Mouse (Mus musculus) cortical plate, adult 2 months (tissue): ENCODE measurements around the gene Chst15.

Experiments used
- CTCF ChIP-seq: fragments of 200-500 bp; IDR thresholded peaks from 2 replicates; pipeline ENCODE4 v1.5.1; 2011; ENCODE audit warnings: mild to moderate bottlenecking, control low read depth, low read length; ENCODE audit not compliant: insufficient read depth; ENCODE audit errors: extremely low read depth
- POLR2A ChIP-seq: fragments of 200-500 bp; IDR thresholded peaks from 2 replicates; pipeline ENCODE4 v1.6.1; 2011; ENCODE audit warnings: mild to moderate bottlenecking, low read length, control low read depth; ENCODE audit not compliant: insufficient read depth; ENCODE audit errors: extremely low read depth

DNA sequence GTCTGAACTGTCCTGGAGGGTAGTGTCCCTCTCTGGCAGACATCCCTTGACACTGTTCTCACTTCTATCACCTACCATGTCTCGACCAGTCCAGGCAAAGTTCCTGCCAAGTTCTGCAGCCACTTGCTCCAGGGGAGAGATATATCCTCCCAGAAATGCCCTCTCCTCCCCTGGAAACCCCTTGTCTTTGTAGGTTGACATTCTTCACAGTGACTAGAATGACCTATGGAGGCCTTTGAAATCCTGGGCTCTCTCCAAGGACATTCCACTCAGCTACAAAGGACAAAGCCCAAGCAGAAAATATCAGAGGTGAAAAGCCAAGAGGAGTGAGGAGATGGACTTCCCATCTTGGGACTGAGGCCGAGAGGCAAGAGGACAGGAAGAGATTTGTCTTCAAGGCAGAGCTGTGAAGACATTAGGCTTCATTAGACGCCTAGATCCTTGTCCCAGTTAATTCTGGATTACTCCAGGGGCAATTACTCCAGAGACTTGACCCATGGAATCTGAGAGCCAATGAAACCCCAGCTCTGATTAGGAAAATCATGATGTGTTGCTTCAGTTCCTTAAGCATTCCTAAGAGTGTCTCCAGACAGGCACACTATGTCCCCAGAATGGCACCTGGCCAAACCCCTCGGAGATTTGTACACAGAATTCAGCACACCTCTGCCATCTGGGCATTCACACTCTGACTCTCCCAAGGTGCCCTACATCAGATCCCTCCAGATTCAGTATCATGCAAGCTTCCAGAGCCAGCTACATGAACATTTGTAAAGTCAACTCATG is 20.2 kb downstream of the Chst15 start:
- TF ChIP-seq CTCF, result no peak
- TF ChIP-seq POLR2A, result no peak
